Mouse (Mus musculus) R1 (cell line): ENCODE data around the gene Zfp362.

ENCODE experiments used
- DNase-seq: peaks from one replicate; pipeline ENCODE4 v3.0.0-alpha.2; 2018; ENCODE audit warnings: low read depth, low spot score

The Zfp362 gene

DNA sequence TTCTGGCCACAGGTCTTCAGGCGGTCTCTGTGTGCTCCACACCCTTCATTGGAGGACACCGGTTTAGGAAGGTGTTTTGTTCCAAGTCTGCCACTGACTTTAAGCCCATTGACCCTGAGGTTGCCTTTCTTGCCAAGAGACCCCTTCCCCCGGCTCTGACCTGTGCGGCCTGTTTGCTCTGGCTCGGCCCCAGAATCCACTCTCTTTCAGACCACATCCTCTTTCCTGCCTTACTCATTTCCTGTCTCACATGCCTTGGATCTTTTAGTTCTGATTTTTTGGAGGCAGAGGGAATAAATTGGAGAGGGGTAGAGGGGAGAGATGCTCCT lies 76.2 kb downstream of the Zfp362 start:
- DNase-seq = no peak

DNA sequence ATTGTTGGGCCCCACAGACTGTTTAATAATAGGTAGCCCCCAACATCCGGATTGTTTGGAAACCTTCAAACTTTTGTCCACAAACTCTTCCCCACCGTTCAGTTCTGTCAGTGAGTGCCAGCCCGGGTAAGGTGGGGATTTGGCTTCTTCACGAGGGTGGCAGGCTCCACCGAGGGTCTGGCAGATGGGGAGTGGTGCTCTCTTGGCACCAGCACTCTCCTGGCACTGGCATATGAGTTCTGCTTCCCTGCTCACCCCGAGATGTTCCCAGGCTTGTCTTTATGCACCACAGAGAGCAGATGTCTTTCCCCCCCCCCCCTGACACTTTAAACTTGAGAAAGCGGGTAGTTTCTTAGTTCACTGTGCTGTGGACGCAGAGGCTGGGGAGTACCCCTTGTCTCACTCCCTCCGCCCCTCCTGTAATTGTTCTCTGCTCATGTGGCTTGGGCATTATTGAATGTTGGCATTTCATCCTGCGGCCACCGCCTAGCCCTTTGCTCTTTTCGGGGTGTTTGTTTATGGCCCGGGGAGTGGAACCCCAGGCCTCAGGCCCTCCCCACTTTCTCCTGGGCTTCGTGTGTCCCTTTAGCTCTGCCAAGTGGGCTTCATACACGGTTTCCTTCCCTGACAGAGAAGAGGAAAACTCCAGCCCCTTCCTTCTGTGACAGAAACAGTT lies 76.7 kb downstream of the Zfp362 start:
- DNase-seq = no peak

DNA sequence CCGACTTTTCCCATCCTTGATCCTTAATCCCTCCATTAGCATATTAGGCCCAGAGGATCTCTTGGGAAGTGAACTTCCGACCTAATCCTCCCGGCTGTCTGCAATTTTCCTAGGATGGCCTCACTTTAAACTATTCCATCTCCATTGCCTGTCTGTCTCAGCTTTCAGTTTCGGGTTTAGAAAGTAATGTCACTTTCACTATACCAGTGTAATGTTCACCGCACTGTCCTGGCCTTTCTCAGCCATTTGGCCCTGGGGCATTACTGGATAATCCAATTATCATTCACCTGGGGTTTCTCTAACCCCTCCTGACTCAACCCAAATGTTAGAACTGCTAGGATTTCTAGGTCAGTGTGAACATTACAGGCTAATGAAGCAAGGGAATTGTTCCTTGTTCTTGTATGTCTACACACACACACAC lies 77.4 kb downstream of the Zfp362 start:
- DNase-seq = peak; percentile 86

DNA sequence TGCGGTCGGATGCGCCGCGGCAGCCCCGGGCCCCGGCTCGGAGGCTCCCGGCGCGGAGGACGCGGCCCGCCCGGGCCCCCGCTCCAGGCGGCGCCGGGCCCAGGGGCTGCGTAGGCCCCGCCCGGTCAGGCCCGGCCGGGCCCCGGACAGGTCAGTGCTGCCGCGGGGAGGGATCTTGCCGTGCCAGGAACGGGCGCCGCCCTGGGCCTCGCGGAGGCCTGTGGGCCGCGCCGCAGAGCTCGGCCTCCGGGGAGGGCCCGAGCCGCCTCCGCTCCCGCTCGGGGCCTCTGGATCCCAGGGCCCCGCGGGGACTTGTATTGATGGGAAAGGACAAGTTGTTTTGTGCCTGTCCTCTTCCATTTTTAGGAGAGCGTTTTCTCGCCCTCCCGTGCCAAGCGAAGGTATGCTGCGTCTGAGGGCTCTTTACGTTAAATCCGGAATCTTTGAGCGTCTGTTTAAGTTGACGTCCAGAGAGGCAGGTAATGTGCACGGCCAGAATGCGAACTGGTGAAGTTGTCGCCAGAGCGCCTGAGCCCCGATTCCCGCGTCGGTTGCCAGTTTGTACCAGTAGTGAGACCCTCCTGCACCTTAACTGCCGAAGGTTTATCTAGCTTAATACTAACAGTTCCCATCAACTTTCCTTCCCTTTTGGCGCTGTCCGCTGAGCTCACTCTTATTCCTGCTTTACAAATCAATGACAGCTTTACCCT lies 78.0 kb downstream of the Zfp362 start:
- DNase-seq = no peak

DNA sequence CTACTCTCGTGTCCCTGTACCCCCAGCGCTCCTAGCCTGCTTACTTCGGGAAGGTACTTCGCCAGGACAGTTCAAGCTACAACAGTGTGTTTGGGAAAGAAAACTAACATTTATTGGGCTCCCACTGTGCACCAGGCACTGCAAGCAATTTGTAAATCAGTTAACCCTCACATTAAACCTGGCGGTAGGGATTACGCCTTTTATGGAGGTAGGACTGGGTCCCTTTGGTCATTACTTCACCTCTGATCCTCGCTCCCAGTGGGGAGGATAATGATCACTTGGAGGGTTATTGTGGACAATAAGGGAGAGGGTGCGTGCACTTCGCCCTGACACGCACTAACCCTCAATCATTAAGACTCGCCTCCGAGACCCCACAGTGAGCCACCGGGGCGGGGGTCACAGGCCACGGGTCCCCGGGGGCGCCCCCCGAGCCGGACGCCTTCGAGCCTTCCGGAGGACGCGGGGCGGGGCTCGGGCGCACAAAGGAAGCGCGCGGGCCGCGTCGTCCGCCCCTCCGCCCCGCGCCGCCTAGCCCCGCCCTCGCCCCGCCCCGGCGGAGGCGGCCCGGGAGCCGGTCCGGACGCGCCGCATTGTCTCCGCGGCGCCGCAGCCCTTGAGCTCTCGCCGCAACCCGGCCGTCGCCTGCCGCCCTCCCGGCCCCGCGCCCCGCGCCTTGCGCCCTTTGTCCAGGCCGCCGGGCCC lies 78.7 kb downstream of the Zfp362 start:
- peak; percentile 47 for DNase-seq

DNA sequence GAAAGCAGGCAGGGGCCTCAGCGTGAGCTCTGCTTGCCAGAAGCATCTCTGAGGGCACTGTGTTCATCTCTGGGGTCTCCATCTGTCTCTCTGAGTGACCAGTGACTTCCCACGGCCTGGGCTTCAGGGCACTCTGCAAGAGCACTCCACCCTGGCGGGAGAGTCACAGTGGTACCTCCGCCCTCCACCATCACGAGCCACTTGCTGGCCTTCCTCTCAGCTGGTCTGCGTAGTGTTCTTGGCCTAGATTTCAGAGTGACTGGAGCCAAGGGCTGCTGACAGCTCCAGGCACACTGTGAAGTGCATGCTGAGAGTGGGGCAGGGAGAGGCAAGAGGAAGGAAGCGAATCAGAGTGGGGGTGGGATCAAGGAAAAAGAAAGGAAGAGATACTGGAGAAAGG lies 81.8 kb downstream of the Zfp362 start:
- DNase-seq = no peak

DNA sequence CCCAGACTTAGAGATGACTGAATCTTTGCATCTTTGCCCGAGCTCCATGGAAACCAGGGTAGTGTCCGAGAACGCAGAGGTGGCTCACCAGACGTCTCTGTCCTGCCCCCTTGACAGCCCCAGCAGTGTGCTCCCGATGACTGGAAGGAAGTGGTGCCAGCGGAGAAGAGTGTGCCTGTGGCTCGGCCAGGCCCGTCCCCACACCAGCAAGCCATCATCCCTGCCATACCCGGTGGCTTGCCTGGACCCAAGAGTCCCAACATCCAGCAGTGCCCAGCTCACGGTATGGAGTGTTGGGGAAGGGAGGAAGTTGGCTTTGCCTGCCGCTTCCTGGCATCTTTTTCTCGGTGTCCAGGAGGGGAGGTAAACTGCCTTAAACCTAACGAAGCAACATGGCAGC lies 82.4 kb downstream of the Zfp362 start:
- no peak for DNase-seq
